Mouse (Mus musculus): ENCODE results near the gene Tnfrsf11a.
"Not testable (repeated sequence)": the region's sequence is repeated elsewhere in the genome, so short reads cannot be mapped to it uniquely, and the experiment has no call there.

Tnfrsf11a gene

GRCm38 (mm10) chr1:105786731-105787357 lies 6.3 kb downstream of the Tnfrsf11a start:
- DNase-seq: peak; percentile 15

- no peak for DNase-seq
Observed at GRCm38 (mm10) chr1:105790103-105790502, 9.6 kb downstream of the Tnfrsf11a start.

- no peak for DNase-seq
Observed at GRCm38 (mm10) chr1:105794670-105795069, 14.2 kb downstream of the Tnfrsf11a start.

GRCm38 (mm10) chr1:105795705-105796104 lies 15.2 kb downstream of the Tnfrsf11a start:
- no peak for DNase-seq

- no peak for DNase-seq
Observed at GRCm38 (mm10) chr1:105800570-105800969, 20.1 kb downstream of the Tnfrsf11a start.

GRCm38 (mm10) chr1:105801252-105801651 lies 20.7 kb downstream of the Tnfrsf11a start:
- DNase-seq: no peak

GRCm38 (mm10) chr1:105802941-105803340 lies 22.4 kb downstream of the Tnfrsf11a start:
- no peak for DNase-seq

GRCm38 (mm10) chr1:105804285-105804684 lies 23.8 kb downstream of the Tnfrsf11a start:
- DNase-seq: no peak

GRCm38 (mm10) chr1:105805565-105805964 lies 25.0 kb downstream of the Tnfrsf11a start:
- DNase-seq: no peak

- DNase-seq: no peak
Observed at GRCm38 (mm10) chr1:105807028-105807722, 26.7 kb downstream of the Tnfrsf11a start.

GRCm38 (mm10) chr1:105812027-105812426 lies 31.5 kb downstream of the Tnfrsf11a start:
- not testable (repeated sequence) for DNase-seq

GRCm38 (mm10) chr1:105812960-105813708 lies 32.6 kb downstream of the Tnfrsf11a start:
- DNase-seq: no peak

- no peak for DNase-seq
Observed at GRCm38 (mm10) chr1:105813709-105814061, 33.2 kb downstream of the Tnfrsf11a start.

- no peak for DNase-seq
Observed at GRCm38 (mm10) chr1:105814402-105815270, 34.1 kb downstream of the Tnfrsf11a start.

GRCm38 (mm10) chr1:105815310-105815709 lies 34.8 kb downstream of the Tnfrsf11a start:
- DNase-seq: no peak

GRCm38 (mm10) chr1:105815736-105816135 lies 35.2 kb downstream of the Tnfrsf11a start:
- DNase-seq: no peak

- no peak for DNase-seq
Observed at GRCm38 (mm10) chr1:105819031-105819430, 38.5 kb downstream of the Tnfrsf11a start.

- no peak for DNase-seq
Observed at GRCm38 (mm10) chr1:105819740-105820139, 39.2 kb downstream of the Tnfrsf11a start.

- no peak for DNase-seq
Observed at GRCm38 (mm10) chr1:105824356-105824755, 43.8 kb downstream of the Tnfrsf11a start.

- no peak for DNase-seq
Observed at GRCm38 (mm10) chr1:105824980-105825379, 44.5 kb downstream of the Tnfrsf11a start.

GRCm38 (mm10) chr1:105827374-105827773 lies 46.9 kb downstream of the Tnfrsf11a start:
- DNase-seq: no peak

- DNase-seq: no peak
Observed at GRCm38 (mm10) chr1:105827786-105828345, 47.3 kb downstream of the Tnfrsf11a start.
